25 mouse cellular contexts compared by ENCODE assay signal in genomic region chr3:153193025-153193424, GRCm38 (mm10).
"Had no signal": no experiment of that assay in that cellular context is flagged by ENCODE, and none has a peak within 500 bp of the region (broad histone marks: within the 10 kb centered on the region; RNA-seq: fewer than 3 reads in every experiment).

No protein-coding gene starts in this region.

- H3K27me3 ChIP-seq: heart, embryonic 13.5 days; heart, embryonic 15.5 days; hindbrain, embryonic 13.5 days; hindbrain, embryonic 15.5 days; kidney, embryonic 15.5 days; limb, embryonic 13.5 days; limb, embryonic 15.5 days; liver, embryonic 12.5 days had no signal

- H3K4me1 ChIP-seq: heart, embryonic 13.5 days; heart, embryonic 15.5 days; kidney, embryonic 15.5 days; limb, embryonic 13.5 days; limb, embryonic 15.5 days; liver, embryonic 12.5 days had no signal

- H3K4me3 ChIP-seq: heart, embryonic 13.5 days; heart, embryonic 15.5 days; hindbrain, embryonic 13.5 days; hindbrain, embryonic 15.5 days; kidney, embryonic 15.5 days; left cerebral cortex, adult 2 months; limb, embryonic 13.5 days; limb, embryonic 15.5 days; liver, embryonic 12.5 days had no signal

- H3K9ac ChIP-seq: heart, embryonic 13.5 days; heart, embryonic 15.5 days; hindbrain, embryonic 13.5 days; hindbrain, embryonic 15.5 days; kidney, embryonic 15.5 days; limb, embryonic 13.5 days; limb, embryonic 15.5 days; liver, embryonic 12.5 days; liver, embryonic 14.5 days had no signal

- H3K27ac ChIP-seq: heart, embryonic 13.5 days; heart, embryonic 15.5 days; hindbrain, embryonic 13.5 days; hindbrain, embryonic 15.5 days; hindbrain, postnatal 0 days; kidney, embryonic 15.5 days; kidney, postnatal 0 days; left cerebral cortex, adult 2 months; limb, embryonic 13.5 days; limb, embryonic 15.5 days; liver, embryonic 12.5 days; liver, embryonic 14.5 days had no signal

- DNase-seq: gastrocnemius, postnatal 14 days; gastrocnemius, postnatal 36 days; heart, adult 18-20 months; heart, postnatal 14 days; heart, postnatal 36 days; kidney, adult 11 months; kidney, adult 2 months; kidney, adult 9 months; kidney, postnatal 14 days; kidney, postnatal 36 days; layer of hippocampus, adult 9-11 months; layer of hippocampus, postnatal 36 days; left cerebral cortex, postnatal 4 days had no signal

- H3K36me3 ChIP-seq: heart, embryonic 13.5 days; heart, embryonic 15.5 days; hindbrain, embryonic 13.5 days; hindbrain, embryonic 15.5 days; kidney, embryonic 15.5 days; limb, embryonic 13.5 days; limb, embryonic 15.5 days; liver, embryonic 12.5 days had no signal
